Mouse (Mus musculus) liver, embryonic 14.5 days (tissue): Measurements from ENCODE around the gene Trp53.

Experiments used
- CTCF ChIP-seq: IDR thresholded peaks from 2 replicates; pipeline ENCODE4 v1.5.1; 2016; ENCODE audit warnings: antibody characterized with exemption, low read depth, control low read depth
- EP300 ChIP-seq: IDR thresholded peaks from 2 replicates; pipeline ENCODE4 v1.6.1; 2016; ENCODE audit warnings: antibody characterized with exemption, low read depth

DNA sequence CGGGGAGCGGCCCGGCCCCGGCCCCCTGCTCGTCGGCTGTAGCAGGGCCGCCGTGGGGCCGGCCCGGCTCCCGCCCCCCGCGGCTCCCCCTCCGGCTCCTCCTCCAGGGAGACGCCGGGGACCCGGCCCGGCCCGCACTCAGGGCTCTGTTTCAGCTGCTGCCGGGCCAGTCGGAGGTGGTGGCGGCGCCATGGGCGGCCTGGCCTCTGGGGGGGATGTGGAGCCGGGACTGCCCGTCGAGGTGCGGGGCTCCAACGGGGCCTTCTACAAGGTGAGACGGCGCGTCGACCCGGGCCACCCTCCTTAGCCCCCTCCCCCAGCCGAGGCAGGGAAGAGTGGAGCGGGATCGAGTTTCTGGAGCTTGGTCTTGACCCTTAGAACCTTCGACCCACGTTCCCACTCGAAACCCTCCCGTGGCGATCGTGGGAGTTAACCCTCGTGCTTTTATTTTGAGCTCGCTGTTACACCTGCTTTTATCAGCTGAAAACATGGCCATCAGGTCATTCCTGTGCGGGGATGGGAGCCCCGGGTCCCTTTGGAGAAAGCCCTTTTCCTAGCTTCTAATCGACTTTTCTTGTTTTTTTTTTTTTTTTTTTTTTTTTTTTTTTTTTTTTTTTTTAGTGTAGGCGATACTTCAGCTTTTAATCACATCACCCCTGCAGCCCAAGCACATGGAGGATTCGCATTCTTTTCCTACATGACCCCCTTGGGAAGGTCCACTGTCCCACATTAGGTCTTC is 53.1 kb downstream of the Trp53 start:
- TF ChIP-seq CTCF (no peak), EP300 (no peak)
